Mouse (Mus musculus): ENCODE measurements around the gene Las1l.

The Las1l gene

GRCm38 (mm10) chrX:95956497-95957293 lies at the start of gene Las1l:
Gene Las1l (minus strand): TSS chrX:95956962.
- peak; percentile 87 to 90 for DNase-seq

GRCm38 (mm10) chrX:96006395-96006794 lies 49.6 kb upstream of the Las1l start:
- DNase-seq = no peak

- no peak for DNase-seq
Measured at GRCm38 (mm10) chrX:95999601-96000000, 42.8 kb upstream of the Las1l start.

GRCm38 (mm10) chrX:95993206-95993605 lies 36.4 kb upstream of the Las1l start:
- no peak for DNase-seq

DNA sequence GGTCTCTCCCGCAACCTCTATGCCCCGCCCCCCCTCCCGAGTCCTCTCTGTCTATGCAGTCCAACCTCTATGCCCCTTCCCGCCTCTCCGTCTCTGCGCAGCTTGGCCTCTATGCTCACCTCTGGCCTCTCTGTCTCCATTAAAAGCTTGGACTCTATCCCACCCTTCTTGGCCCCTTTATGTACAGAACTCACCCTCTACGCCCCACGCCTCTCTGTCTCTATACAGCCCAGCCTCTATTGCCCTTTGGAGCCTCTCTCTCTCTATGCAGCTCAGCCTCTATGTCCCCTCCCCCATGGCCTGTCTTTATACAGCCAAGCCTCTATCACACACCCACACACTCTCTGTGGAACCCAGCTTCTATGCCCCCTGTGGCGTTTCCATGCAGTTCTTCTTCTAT lies 13.2 kb upstream of the Las1l start:
- DNase-seq = no peak

DNA sequence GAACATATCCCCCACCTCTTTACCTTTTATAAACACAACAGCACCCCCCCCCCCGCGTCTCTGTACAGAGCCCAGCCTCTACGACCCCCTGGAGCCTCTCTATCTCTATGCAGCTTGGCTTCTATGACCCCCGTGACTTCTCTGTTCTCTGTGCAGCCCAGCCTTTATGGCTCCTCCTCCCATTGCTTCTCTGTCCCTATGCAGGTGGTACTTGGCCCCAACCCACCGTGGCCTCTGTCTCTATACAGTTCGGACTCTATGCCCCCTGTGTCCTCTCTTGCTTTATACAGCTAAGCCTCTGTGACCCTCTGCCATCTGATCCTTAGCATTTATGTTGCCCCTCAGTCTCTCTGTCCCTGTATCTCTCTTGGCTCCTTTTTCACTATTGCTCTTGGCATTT lies 12.4 kb upstream of the Las1l start:
- no peak for DNase-seq

DNA sequence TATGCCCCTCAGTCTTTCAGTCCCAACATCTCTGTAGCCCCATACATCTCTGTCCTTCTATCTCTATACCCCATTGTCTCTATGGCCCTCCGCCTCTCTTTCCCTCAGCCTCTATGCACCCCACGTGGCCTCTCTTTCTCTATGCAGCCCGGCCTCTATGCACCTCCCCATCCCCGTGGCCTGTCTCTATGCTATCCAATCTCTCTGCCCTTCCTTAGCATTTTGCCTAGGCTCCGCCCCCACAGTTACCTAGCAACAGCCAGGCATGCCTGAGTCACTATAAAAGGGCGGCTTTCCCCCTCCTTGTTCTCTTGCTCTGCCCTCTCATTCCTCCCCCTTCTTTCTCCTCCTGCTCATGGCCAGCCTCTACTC lies 11.8 kb upstream of the Las1l start:
- peak; percentile 73 to 91 for DNase-seq

DNA sequence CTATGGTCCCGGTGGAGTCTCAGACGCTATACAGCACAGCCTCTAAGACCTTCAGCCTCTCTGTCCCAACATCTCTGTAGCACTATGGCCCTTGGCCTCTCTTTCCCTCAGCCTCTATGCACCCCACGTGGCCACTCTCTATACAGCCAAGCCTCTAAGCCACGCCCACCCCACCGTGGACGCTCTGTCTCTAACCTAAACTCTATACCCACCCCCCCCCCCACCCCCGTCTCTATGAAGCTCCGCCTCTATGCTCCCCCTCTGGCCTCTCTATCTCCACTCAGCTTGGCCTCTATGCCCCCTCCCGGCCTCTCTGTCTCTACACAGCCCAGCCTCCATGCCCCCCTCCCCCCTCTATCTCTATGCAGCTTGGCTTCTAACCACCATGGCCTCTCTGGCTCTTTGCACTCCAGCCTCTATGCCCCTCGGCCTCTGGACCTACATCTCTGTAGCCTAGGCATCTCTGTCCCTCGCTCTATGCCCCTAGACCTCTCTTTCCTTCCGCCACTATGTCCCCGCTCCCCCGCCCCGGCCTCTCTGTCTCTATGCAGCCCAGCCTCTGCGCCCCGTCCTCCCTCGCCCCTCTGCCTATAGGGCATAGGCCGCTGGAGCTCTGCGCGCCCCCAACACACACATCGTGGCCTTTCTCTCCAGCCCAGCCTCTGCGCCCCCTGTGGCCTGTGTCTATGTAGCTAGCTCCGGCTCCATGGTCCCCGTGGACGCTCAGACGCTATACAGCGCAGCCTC lies 11.3 kb upstream of the Las1l start:
- peak; percentile 80 to 83 for DNase-seq

DNA sequence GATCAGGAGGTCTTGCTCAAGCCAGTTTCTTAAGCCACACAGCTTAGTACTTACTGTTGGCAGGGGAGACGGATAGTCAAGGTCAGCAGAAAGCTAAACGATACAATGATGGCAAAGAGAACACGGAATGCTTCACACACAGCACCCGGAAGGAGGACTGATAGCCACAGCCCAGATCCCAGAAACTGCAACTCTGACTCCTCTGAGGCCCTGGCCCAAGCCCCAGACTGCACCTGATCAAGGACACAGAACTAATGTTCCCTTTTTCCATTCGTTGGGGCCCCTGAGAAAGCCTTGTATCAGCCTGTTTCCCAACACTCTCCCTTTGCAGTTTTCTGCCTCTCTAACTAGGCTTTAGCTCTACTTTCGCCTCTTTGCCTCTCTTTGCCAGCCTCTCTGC lies 8.3 kb upstream of the Las1l start:
- DNase-seq = no peak

- DNase-seq = no peak
Measured at GRCm38 (mm10) chrX:95963366-95963765, 6.6 kb upstream of the Las1l start.

- DNase-seq = peak in 1 of 2 experiments; percentile 20
Measured at GRCm38 (mm10) chrX:95957461-95957860, 699 bp upstream of the Las1l start.

DNA sequence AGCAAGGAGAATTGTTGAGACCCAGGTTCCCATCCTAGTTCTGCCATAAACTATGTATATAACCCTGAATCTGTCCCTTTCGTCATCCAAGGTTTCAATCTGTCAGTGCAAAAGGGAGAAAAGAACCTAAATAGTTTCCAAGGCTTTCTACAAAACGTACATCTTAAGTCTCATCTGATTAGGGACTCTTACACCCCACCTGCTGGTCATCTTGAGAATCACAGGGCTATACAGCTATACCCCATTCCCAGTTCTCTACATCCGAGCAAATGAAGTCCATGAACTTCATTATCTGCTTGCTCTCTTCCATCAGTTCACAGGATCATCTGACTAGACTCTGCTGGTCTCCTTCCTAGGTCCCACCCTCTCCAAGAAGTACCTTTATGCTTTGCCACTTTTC lies 6.0 kb downstream of the Las1l start:
- DNase-seq = peak; percentile 41 to 49

- DNase-seq = no peak
Measured at GRCm38 (mm10) chrX:95948135-95948534, 8.6 kb downstream of the Las1l start.

- DNase-seq = no peak
Measured at GRCm38 (mm10) chrX:95945496-95945895, 11.3 kb downstream of the Las1l start.

DNA sequence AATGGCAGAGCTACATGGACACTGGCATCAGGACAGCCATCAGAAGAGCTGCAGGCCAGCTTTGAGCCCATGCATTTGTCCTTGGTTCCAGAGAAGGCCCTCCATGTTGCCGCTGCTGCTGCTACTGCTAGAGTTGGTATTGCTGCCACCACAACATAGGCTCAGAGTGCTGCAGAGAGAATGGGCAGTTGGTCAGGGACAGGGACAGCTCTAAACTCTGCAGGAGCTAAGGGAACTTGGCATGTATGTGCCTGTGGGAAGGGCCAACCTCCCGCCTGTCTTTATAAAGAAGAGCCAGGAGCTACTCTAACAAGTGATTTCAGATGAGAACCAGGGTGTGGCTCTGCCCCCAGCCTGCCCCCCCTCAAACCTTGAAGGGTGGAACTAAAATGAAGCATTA lies 21.3 kb downstream of the Las1l start:
- peak; percentile 32 to 55 for DNase-seq

GRCm38 (mm10) chrX:95902716-95903115 lies 54.0 kb downstream of the Las1l start:
- no peak for DNase-seq
